Mouse (Mus musculus): ENCODE measurements at regions not wholly inside any gene's neighbourhood (a gene's known extent, or its start where the extent isn't known, plus 50 kb on each side); places are given as distances from the start of the nearest gene placed in this dataset.

GRCm38 (mm10) chr2:75564809-75565208 is 94.3 kb upstream of the Hnrnpa3 start:
- DNase-seq (ENCODE audit: low read depth, low spot score): no peak

- no peak for DNase-seq (ENCODE audit: low read depth, low spot score)
These were observed 91.9 kb upstream of the Hnrnpa3 start for GRCm38 (mm10) chr2:75567131-75567530.

GRCm38 (mm10) chr2:75569756-75570155 is 89.3 kb upstream of the Hnrnpa3 start:
- DNase-seq (ENCODE audit: low read depth, low spot score): no peak

- DNase-seq (ENCODE audit: low read depth, low spot score): no peak
These were observed 88.8 kb upstream of the Hnrnpa3 start for GRCm38 (mm10) chr2:75570246-75570645.

GRCm38 (mm10) chr2:75584975-75585374 is 74.1 kb upstream of the Hnrnpa3 start:
- DNase-seq (ENCODE audit: low read depth, low spot score): peak; percentile 70

- DNase-seq (ENCODE audit: low read depth, low spot score): peak; percentile 93
These were observed 70.5 kb upstream of the Hnrnpa3 start for GRCm38 (mm10) chr2:75588572-75588971.

- DNase-seq (ENCODE audit: low read depth, low spot score): no peak
These were observed 69.6 kb upstream of the Hnrnpa3 start for GRCm38 (mm10) chr2:75589452-75589851.

GRCm38 (mm10) chr2:75590175-75590574 is 68.9 kb upstream of the Hnrnpa3 start:
- DNase-seq (ENCODE audit: low read depth, low spot score): peak; percentile 93

- DNase-seq (ENCODE audit: low read depth, low spot score): no peak
These were observed 58.5 kb upstream of the Hnrnpa3 start for GRCm38 (mm10) chr2:75600511-75600910.

- DNase-seq (ENCODE audit: low read depth, low spot score): no peak
These were observed 55.7 kb upstream of the Hnrnpa3 start for GRCm38 (mm10) chr2:75603175-75603871.

- DNase-seq (ENCODE audit: low read depth, low spot score): no peak
These were observed 53.4 kb upstream of the Hnrnpa3 start for GRCm38 (mm10) chr2:75605634-75606033.

GRCm38 (mm10) chr2:75607010-75607915 is 51.8 kb upstream of the Hnrnpa3 start:
- no peak for DNase-seq (ENCODE audit: low read depth, low spot score)

- no peak for DNase-seq (ENCODE audit: low read depth, low spot score)
These were observed 51.1 kb upstream of the Hnrnpa3 start for GRCm38 (mm10) chr2:75607958-75608357.

- DNase-seq (ENCODE audit: low read depth, low spot score): no peak
These were observed 50.6 kb upstream of the Hnrnpa3 start for GRCm38 (mm10) chr2:75608482-75608881.

GRCm38 (mm10) chr2:75609150-75609946 is 49.7 kb upstream of the Hnrnpa3 start:
- DNase-seq (ENCODE audit: low read depth, low spot score): no peak

Measured in forelimb bud, embryonic 11.5 days (tissue).